Mouse (Mus musculus) olfactory bulb, adult 2 months (tissue): ENCODE measurements around the gene Robo2. TPM values are rescaled to one million over a fixed set of nuclear protein-coding genes. Genes with fewer than 3 reads are reported as not detected.

Experiments
- H3K27ac ChIP-seq: fragments of 200-500 bp; 2 replicates; pipeline ENCODE4 v1.5.1; 2012; ENCODE audit warnings: low read depth, low read length; ENCODE audit not compliant: insufficient read depth
- H3K4me1 ChIP-seq: fragments of 200-500 bp; 2 replicates; pipeline ENCODE4 v1.6.1; 2012; ENCODE audit warnings: low read length; ENCODE audit not compliant: control insufficient read depth, insufficient read depth
- H3K4me3 ChIP-seq: fragments of 200-500 bp; 2 replicates; pipeline ENCODE4 v1.5.1; 2012; ENCODE audit warnings: mild to moderate bottlenecking, low read depth, low read length, moderate library complexity; ENCODE audit not compliant: insufficient read depth
- CTCF ChIP-seq: fragments of 200-500 bp; IDR thresholded peaks from 2 replicates; pipeline ENCODE4 v1.5.1; 2012; ENCODE audit warnings: low read depth, mild to moderate bottlenecking, low read length, moderate library complexity; ENCODE audit not compliant: insufficient read depth
- POLR2A ChIP-seq: fragments of 200-500 bp; IDR thresholded peaks from 2 replicates; pipeline ENCODE4 v1.6.1; 2012; ENCODE audit warnings: mild to moderate bottlenecking, low read depth, low read length, moderate library complexity; ENCODE audit not compliant: insufficient read depth
- WGBS: fragments of 180-500 bp; shearing (Covaris S2); methylation state at CpG from one replicate; pipeline ENCODE4 v1.1.7; 2018; 5-methylcytosine and 5-hydroxymethylcytosine counted together
- polyA plus RNA-seq: library from polyadenylated mRNA; stranded (reverse); fragments of >200 nt; gene quantifications from 2 replicates; pipeline ENCODE4 v1.2.4, GENCODE M21; 2012; ENCODE audit warnings: low replicate concordance; ENCODE audit not compliant: missing spikeins, insufficient read depth, insufficient read length

Robo2 gene
- polyA plus RNA-seq, 1 experiment: 51.4 TPM

- TF ChIP-seq CTCF (no peak), POLR2A (no peak)
- WGBS: 69% methylated on average over 6 of the region's 6 CpGs
- Histone ChIP-seq H3K27ac (no peak overlapping the region), H3K4me1 (no peaks in the 10 kb centered on the region), H3K4me3 (no peak overlapping the region)
These were observed 452.1 kb downstream of the Robo2 start for GRCm38 (mm10) chr16:73959479-73959970.

DNA sequence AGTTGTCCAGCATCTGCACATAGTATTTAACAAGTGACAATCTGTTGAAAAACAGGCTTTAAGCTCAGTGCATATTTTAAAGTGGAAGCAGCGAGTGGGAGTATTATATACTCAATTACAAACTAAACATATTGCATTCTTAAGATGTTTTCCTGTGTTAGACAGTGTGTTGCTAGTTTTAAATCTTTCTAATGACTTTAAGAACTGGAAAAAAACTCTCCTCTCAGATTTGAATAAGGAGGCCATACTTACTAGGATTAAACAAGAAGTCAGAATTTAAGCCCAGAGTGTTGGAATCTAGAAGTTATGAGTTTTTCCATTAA lies 453.1 kb downstream of the Robo2 start:
- Histone ChIP-seq H3K27ac (no peak overlapping the region), H3K4me3 (no peak overlapping the region), H3K4me1 (no peaks in the 10 kb centered on the region)
- TF ChIP-seq POLR2A (no peak), CTCF (no peak)
- 94% methylated on average over 1 of the region's 1 CpGs for WGBS

- no peak overlapping the region for H3K4me3 ChIP-seq
- H3K4me1 ChIP-seq: no peaks in the 10 kb centered on the region
- no peak for TF ChIP-seq POLR2A
- TF ChIP-seq CTCF: no peak
- WGBS: 75% methylated on average over 3 of the region's 3 CpGs
- no peak overlapping the region for H3K27ac ChIP-seq
These were observed 453.7 kb downstream of the Robo2 start for GRCm38 (mm10) chr16:73957675-73958523.

GRCm38 (mm10) chr16:73946171-73946570 lies 465.5 kb downstream of the Robo2 start:
- Histone ChIP-seq H3K4me3 (no peak overlapping the region), H3K4me1 (no peaks in the 10 kb centered on the region), H3K27ac (no peak overlapping the region)
- no peak for TF ChIP-seq CTCF
- TF ChIP-seq POLR2A: no peak
- 83% methylated on average over 6 of the region's 6 CpGs for WGBS

DNA sequence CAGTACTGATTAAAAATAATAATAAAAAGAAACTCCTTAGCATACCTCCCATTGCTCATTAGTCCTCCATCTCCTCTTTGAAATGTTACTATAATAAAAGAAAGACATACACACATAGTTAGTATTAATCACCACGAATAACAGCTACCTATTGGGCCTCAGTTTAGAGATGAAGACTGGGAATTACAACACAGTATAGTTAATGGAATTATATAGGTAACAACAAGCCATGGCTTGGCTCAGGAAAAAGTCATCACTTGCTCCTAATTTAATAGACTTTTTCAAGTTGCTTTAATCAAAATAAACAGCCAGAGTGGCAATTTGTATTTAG lies 471.4 kb downstream of the Robo2 start:
- Histone ChIP-seq H3K4me1 (no peaks in the 10 kb centered on the region), H3K27ac (no peak overlapping the region), H3K4me3 (no peak overlapping the region)
- TF ChIP-seq POLR2A: no peak
- TF ChIP-seq CTCF: no peak
- 60% methylated on average over 1 of the region's 1 CpGs for WGBS

DNA sequence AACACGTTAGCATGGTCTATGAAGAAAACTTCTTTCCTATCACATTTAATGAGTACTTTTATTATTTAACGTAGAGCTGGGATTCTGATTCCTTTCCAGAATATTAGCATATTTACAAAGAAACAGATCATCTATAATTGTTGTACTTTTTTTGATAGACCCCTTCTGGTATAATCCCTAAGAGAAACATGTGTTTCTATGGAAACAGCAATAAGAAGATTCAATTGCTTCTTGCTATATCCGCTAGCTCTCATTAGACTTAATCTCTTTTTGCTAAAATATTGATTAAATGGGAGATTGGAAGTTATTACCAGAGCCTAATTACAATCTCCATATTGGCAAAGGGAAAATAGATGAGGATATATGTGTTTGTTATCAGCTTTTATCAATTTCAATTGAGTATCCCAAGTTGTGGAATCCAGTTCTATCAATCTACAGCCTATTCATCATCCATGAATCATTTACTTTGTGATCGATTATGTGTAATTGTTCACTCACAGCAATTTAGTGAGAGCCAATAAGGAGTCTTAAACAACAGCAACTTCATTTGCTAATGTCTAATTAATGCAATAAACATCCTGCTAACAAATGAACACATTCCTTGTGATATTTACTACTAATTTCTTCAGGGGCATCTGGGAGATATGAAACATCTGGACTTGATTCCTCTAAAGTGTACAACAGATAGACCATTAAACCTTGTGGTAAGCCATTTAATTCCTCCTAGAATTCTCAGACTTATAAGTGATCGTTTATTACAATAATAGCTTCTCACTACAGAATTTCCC lies 472.0 kb downstream of the Robo2 start:
- WGBS: 72% methylated on average over 5 of the region's 5 CpGs
- Histone ChIP-seq H3K27ac (no peak overlapping the region), H3K4me1 (no peaks in the 10 kb centered on the region), H3K4me3 (no peak overlapping the region)
- no peak for TF ChIP-seq CTCF
- TF ChIP-seq POLR2A: no peak

DNA sequence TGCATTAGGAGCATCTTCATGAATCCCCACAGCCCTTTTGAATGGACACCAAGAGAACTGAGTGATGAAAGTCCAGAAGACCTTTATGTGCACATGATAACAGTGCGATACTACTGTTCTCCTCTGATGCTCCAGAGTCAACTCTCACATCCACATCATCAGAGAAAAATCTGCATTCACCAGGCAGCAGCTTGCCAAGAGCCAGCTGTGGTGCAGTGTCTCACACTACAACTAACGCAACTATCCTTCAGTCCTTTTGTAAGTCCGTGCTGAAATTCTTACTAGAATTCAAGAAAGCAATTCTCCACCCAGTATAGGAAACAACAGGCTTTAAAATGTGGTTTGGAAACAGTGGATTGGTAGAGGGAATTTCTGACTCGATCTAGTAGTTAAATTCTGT lies 481.3 kb downstream of the Robo2 start:
- WGBS: 79% methylated on average over 4 of the region's 4 CpGs
- Histone ChIP-seq H3K4me1 (no peaks in the 10 kb centered on the region), H3K4me3 (no peak overlapping the region), H3K27ac (no peak overlapping the region)
- TF ChIP-seq POLR2A: no peak
- no peak for TF ChIP-seq CTCF

DNA sequence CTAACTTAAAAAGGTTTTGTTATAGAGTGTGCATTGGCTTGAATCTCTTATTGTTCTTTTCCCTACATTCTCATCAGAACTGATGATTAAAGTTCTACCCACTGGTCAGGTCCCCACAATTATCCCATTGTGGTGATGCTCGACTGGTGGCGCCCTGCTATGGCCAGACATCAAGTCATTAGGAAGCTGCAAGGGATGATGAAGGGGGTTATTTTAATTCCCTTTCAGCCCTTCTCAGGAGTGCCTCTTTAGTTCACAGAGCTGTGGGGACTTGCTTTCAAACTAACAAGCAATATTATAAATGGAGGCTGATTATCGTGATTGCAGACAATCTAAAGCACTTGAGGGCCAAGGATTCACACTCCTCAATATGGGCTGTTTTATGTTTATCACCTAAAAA lies 484.1 kb downstream of the Robo2 start:
- no peak overlapping the region for H3K27ac ChIP-seq
- no peaks in the 10 kb centered on the region for H3K4me1 ChIP-seq
- TF ChIP-seq CTCF (no peak), POLR2A (no peak)
- H3K4me3 ChIP-seq: no peak overlapping the region
- 50% methylated on average over 3 of the region's 3 CpGs for WGBS

GRCm38 (mm10) chr16:73915425-73915824 lies 496.2 kb downstream of the Robo2 start:
- 73% methylated on average over 4 of the region's 4 CpGs for WGBS
- TF ChIP-seq CTCF (no peak), POLR2A (no peak)
- Histone ChIP-seq H3K27ac (no peak overlapping the region), H3K4me1 (no peaks in the 10 kb centered on the region), H3K4me3 (no peak overlapping the region)
